Mouse (Mus musculus): ENCODE data around the gene Megf8.
"Not testable (repeated sequence)": the region's sequence is repeated elsewhere in the genome, so short reads cannot be mapped to it uniquely, and the experiment has no call there.

Megf8 gene

GRCm38 (mm10) chr7:25385259-25385658 lies 68.3 kb downstream of the Megf8 start:
- DNase-seq: no peak

DNA sequence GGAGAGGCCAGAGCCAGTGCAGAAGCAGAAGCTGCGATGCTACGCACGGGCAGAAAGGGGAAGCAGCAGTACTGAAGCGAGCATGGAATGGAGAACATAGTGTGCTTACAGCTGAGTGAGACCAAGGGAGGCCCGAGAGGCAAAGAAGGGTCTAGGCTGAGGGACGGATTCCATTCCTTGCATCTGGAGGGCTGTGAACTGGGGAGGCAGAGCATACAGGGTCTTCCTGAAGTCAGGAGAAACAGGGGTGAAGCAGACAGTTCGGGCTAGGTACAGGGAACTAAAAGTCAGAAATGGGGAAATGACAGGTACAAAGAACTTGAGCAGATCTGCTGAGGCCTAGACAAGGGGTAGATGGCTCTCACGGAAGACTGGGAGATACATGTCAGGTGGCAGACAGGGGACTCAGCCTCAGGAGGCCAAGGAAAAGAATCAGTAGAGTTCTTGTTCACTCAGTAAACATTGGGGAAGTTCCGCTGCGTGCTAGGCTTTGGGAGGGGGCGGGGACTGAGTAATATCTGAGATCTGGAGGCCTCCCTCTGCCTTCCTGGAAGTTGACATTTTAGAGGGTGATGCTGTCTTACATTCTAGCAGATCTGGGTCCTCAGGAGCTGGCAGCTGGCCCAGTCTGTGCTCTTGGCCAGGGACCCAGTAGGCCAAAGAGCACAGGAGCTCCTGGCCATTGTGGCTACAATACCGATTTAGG lies 69.0 kb downstream of the Megf8 start:
- DNase-seq: peak; percentile 93

- DNase-seq: no peak
Measured at GRCm38 (mm10) chr7:25387811-25388440, 71.0 kb downstream of the Megf8 start.

- DNase-seq: no peak
Measured at GRCm38 (mm10) chr7:25388916-25389315, 72.0 kb downstream of the Megf8 start.

GRCm38 (mm10) chr7:25390054-25390770 lies 73.2 kb downstream of the Megf8 start:
- DNase-seq: peak; percentile 80

- no peak for DNase-seq
Measured at GRCm38 (mm10) chr7:25390986-25391385, 74.0 kb downstream of the Megf8 start.

GRCm38 (mm10) chr7:25391856-25392453 lies 75.0 kb downstream of the Megf8 start:
- DNase-seq: peak; percentile 52

DNA sequence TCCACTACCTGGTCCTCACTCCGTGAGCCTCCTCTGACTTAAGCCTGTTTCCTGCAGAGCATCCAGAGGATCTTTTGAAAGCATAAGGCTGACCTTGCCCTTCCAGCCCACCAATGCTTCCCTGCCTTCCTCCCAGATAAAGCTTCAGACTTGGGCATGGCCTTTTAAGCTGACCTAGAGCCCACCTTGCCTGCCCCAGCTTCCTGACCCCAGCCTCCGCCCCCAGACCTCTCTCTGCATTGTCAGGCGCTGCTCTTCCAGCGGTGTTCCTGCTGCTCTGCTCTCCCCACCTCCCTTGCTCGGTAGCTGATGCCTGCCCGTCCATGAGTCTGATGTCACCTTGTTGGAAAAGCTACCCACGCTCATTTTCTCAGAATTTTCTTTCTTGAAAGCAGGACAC lies 75.9 kb downstream of the Megf8 start:
- DNase-seq: no peak

- no peak for DNase-seq
Measured at GRCm38 (mm10) chr7:25393451-25394210, 76.7 kb downstream of the Megf8 start.

DNA sequence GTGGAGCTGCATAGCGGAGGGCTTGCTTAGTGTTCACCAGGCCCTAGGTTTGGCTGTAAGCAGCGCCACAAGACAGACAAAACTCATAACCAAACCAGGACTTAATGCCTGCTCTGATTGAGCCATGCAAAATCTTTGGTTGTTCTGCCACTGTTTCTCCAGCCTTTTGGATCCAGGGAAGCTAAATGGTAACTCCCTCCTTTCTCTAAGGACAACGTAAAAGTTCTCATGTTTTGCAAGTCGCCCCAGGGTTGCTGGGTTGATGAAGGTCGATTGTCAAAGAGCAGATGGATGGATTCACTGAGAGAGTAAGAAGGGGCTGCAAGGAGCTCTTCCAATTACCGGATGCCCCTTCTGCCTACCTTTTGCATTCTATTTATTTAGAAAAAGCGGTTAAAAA lies 77.8 kb downstream of the Megf8 start:
- no peak for DNase-seq

DNA sequence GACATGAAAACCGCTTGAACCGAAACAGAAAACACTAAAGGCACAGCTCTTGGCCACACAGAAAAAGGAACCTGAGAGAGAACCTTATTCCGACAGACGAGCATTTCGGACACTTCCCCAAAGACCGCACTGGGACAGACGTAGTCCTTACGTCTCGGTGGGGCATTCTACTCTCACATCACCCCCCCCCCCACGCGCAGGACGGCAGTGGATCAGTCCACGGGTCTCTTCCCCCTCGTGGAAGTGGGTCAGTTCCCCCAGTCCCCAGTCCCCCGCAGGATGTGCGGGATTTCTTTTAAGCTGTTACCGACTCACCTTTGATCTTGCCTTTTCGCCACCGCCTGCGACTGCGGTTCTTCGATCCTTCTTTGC lies 78.2 kb downstream of the Megf8 start:
- DNase-seq: no peak

GRCm38 (mm10) chr7:25395558-25396521 lies 78.9 kb downstream of the Megf8 start:
- peak; percentile 97 for DNase-seq

DNA sequence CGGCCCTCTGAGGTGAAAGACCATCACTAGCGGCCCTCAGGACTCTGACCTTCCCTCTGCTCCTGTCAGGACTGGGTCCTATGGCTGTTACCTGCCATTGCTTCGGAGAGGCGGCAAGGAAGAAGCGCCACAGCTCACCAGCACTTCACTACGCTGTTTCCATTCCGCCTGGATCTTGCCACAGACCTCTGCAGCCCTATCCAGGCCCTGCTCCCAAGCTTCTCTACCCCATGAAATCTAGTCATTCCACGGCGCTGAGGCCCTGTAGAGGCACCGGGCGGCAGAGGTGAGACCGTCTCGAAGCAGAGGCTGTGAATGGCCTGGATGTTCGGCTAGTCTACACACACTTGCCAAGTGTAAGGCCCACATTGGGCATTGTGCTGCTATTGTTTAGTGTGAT lies 79.7 kb downstream of the Megf8 start:
- no peak for DNase-seq

- no peak for DNase-seq
Measured at GRCm38 (mm10) chr7:25398610-25399009, 81.6 kb downstream of the Megf8 start, which contains the start of gene Lipe. Gene Lipe, minus strand, starts transcription at chr7:25398710.

DNA sequence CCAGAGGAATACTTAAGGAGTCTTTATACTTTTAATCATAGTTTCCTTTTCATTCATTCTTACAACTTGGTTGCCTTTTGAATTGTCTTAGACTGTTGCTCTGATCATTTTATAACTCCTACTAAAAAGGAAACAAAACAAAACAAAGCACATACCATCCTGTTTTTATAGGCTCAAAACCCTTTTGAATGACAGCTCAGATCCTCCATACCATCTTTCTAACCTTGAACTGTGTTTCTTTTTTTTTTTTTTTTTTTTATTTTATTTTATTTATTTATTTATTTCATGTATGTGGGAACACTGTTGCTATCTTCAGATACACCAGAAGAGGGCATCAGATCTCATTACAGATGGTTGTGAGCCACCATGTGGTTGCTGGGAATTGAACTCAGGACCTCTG lies 82.1 kb downstream of the Megf8 start:
- not testable (repeated sequence) for DNase-seq

- DNase-seq: no peak
Measured at GRCm38 (mm10) chr7:25401551-25401950, 84.6 kb downstream of the Megf8 start.

DNA sequence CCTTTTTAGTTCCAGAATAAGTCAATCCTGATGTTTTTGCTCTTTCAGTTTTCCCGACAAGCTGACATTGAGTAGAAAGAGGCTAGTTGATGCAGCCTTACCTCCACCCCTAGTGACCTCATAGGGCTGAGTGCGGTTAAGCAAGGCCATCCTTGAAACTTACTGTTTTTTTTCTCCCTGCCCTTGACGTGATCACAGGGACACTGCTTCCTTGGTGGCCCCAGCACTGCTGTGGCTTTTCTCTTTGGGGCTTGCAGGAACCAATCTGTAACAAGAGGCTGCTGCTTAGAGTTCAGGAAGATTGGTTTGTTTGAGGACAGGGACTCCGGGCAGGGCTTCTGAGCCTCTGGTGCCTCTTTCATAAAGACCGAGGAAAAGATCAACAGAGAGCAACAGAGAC lies 85.0 kb downstream of the Megf8 start:
- no peak for DNase-seq

- DNase-seq: peak; percentile 86
Measured at GRCm38 (mm10) chr7:25402671-25403101, 85.7 kb downstream of the Megf8 start.

DNA sequence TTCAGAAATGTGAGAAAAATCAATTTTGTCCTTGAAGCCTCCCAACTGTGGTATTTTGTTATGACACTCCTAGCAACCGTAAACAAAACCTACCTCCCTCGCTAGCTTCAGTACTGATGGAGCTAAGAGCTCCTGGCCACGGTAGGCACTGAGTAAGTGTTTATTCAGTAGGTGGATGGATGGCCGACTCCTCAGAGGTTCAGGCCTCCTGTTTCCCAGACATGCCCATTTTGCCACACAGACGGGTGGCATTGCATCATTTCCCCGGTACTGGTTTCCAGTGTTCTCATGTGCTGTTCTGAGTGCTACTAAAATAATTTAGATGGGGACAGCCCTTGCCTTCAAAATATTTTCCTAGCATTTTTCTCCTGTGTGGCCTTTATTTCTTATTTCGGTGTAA lies 89.5 kb downstream of the Megf8 start:
- DNase-seq: no peak

DNA sequence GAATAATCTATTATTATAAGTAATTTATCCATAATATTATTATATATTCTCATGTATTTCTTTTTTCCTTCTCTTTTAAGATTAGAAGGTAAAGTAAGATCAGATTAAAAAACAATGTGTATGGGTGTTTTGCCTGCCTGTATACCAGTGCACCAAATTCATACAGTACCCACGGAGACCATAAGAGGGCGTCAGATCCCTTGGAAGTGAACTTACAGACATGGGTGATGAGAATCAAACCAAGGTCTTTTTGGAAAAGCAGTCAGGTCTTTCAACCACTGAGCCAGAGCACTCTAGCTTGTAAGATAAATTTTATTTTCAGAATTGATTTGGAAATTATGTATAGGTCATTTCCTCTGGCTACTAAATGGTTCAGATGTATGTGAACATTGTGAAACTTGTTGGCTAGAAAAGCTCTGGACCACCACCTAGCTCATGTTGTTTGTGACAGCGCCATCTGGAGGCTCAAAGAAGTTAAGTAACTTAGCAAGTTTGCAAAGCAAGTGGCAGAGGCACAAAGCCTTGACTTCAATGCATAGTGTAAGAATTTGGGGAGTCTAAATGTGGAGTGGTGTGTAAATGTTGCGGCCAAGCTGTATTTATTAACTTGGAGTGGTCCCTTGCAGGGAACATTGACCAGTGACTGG lies 92.3 kb downstream of the Megf8 start:
- no peak for DNase-seq
